Mouse (Mus musculus): ENCODE results near the gene Amt. TPM values are rescaled to one million over a fixed set of nuclear protein-coding genes. Genes with fewer than 3 reads are reported as not detected.

The Amt gene
- 3.2 TPM in 2 replicates for polyA plus RNA-seq (2012; rRNA removed)

GRCm38 (mm10) chr9:108296453-108297355, at the start of gene Amt:
TSS of gene Amt (plus strand) at chr9:108296853.

GRCm38 (mm10) chr9:108263690-108264190, 32.9 kb upstream of the Amt start, which contains the start of gene Dag1:
TSS of gene Dag1 (minus strand) at chr9:108263958.

GRCm38 (mm10) chr9:108290016-108290750, 6.5 kb upstream of the Amt start, which contains the start of gene Nicn1:
TSS of gene Nicn1 (plus strand) at chr9:108290429.

GRCm38 (mm10) chr9:108305629-108306520, 9.2 kb downstream of the Amt start, which contains the start of the genes Rhoa and Tcta:
TSS of gene Rhoa (plus strand) at chr9:108306129.
TSS of gene Tcta (minus strand) at chr9:108306160.

GRCm38 (mm10) chr9:108338886-108339781, 42.5 kb downstream of the Amt start, which contains the start of gene Gpx1:
TSS of gene Gpx1 (plus strand) at chr9:108338903.

GRCm38 (mm10) chr9:108347540-108348289, 51.1 kb downstream of the Amt start, which contains the start of gene Usp4:
TSS of gene Usp4 (plus strand) at chr9:108347853.

Other genes starting within 250 kb of the Amt start
- gene Gmppb, start 247.6 kb upstream of the Amt start, polyA plus RNA-seq (2012; rRNA removed) = 12.7 and 13.3 TPM in 2 replicates
- 4.8 and 8.3 TPM in 2 replicates for gene Amigo3, start 243.7 kb upstream of the Amt start, polyA plus RNA-seq (2012; rRNA removed)
- 1.8 and 2.7 TPM in 2 replicates for gene Mst1, start 216.4 kb upstream of the Amt start, polyA plus RNA-seq (2012; rRNA removed)
- 37.7 and 49.7 TPM in 2 replicates for gene Rnf123, start 213.5 kb upstream of the Amt start, polyA plus RNA-seq (2012; rRNA removed)
- gene Apeh, start 202.2 kb upstream of the Amt start, polyA plus RNA-seq (2012; rRNA removed) = 65.0 and 72.5 TPM in 2 replicates
- 0.91 and 0.92 TPM in 2 replicates for gene Bsn, start 106.5 kb upstream of the Amt start, polyA plus RNA-seq (2012; rRNA removed)
- gene Dag1, start 32.9 kb upstream of the Amt start, polyA plus RNA-seq (2012; rRNA removed) = 28.8 and 36.6 TPM in 2 replicates
- 6.8 and 6.9 TPM in 2 replicates for gene Nicn1, start 6.4 kb upstream of the Amt start, polyA plus RNA-seq (2012; rRNA removed)
- gene Rhoa, start 9.3 kb downstream of the Amt start, polyA plus RNA-seq (2012; rRNA removed) = 59.7 and 90.1 TPM in 2 replicates
- 28.8 and 29.1 TPM in 2 replicates for gene Tcta, start 9.3 kb downstream of the Amt start, polyA plus RNA-seq (2012; rRNA removed)
- gene Gpx1, start 42.0 kb downstream of the Amt start, polyA plus RNA-seq (2012; rRNA removed) = 883 and 1,488 TPM in 2 replicates
- gene Usp4, start 51.0 kb downstream of the Amt start, polyA plus RNA-seq (2012; rRNA removed) = 30.4 and 31.9 TPM in 2 replicates
- 0.24 TPM in 1 of 2 replicates, not detected in the other for gene 1700102P08Rik, start 96.0 kb downstream of the Amt start, polyA plus RNA-seq (2012; rRNA removed)
- not detected in 2 replicates for gene Ccdc36, start 131.6 kb downstream of the Amt start, polyA plus RNA-seq (2012; rRNA removed)
- gene BC048562, start 139.6 kb downstream of the Amt start, polyA plus RNA-seq (2012; rRNA removed) = not detected in 2 replicates
- gene Ccdc71, start 163.7 kb downstream of the Amt start, polyA plus RNA-seq (2012; rRNA removed) = 9.5 and 10.1 TPM in 2 replicates
- gene Klhdc8b, start 164.7 kb downstream of the Amt start, polyA plus RNA-seq (2012; rRNA removed) = 35.5 and 42.0 TPM in 2 replicates
- gene Lamb2, start 182.9 kb downstream of the Amt start, polyA plus RNA-seq (2012; rRNA removed) = 38.1 and 42.5 TPM in 2 replicates
- gene Usp19, start 193.7 kb downstream of the Amt start, polyA plus RNA-seq (2012; rRNA removed) = 45.4 and 45.6 TPM in 2 replicates
- 95.3 and 101 TPM in 2 replicates for gene Qars, start 210.9 kb downstream of the Amt start, polyA plus RNA-seq (2012; rRNA removed)
- gene Qrich1, start 220.0 kb downstream of the Amt start, polyA plus RNA-seq (2012; rRNA removed) = 28.5 and 33.1 TPM in 2 replicates

Data from stomach, adult 2 months (tissue).